Mouse (Mus musculus): ENCODE data around the gene Tgfbr3. TPM values are rescaled to one million over a fixed set of nuclear protein-coding genes. Genes with fewer than 3 reads are reported as not detected.

Gene Tgfbr3
- total RNA-seq, 2 experiments from 2014 or later, result 20.5 to 22.9 TPM

GRCm38 (mm10) chr5:107294041-107294440 lies 4.6 kb upstream of the Tgfbr3 start:
- no peak overlapping the region for H3K4me3 ChIP-seq
- no peak for TF ChIP-seq CTCF (IDR thresholded peaks at IDR 0.05)
- no peak for DNase-seq
- intact Hi-C loops (cut with DNase I), result no loop called here
- no peak overlapping the region for H3K27ac ChIP-seq

- intact Hi-C loops (cut with DNase I), result loop anchor here (2.0 to 10.0 kb wide), 3 partner anchors 123 to 299 kb away; no protein-coding TSS in a partner anchor
- Histone ChIP-seq H3K4me3 (peak overlapping the region; percentile 99), H3K27ac (peak overlapping the region; percentile 39; the same call in 1 of the 2 replicates)
- no peak for DNase-seq
- TF ChIP-seq CTCF (IDR thresholded peaks at IDR 0.05), result no peak
These were observed 557 bp upstream of the Tgfbr3 start for GRCm38 (mm10) chr5:107289986-107290385.

DNA sequence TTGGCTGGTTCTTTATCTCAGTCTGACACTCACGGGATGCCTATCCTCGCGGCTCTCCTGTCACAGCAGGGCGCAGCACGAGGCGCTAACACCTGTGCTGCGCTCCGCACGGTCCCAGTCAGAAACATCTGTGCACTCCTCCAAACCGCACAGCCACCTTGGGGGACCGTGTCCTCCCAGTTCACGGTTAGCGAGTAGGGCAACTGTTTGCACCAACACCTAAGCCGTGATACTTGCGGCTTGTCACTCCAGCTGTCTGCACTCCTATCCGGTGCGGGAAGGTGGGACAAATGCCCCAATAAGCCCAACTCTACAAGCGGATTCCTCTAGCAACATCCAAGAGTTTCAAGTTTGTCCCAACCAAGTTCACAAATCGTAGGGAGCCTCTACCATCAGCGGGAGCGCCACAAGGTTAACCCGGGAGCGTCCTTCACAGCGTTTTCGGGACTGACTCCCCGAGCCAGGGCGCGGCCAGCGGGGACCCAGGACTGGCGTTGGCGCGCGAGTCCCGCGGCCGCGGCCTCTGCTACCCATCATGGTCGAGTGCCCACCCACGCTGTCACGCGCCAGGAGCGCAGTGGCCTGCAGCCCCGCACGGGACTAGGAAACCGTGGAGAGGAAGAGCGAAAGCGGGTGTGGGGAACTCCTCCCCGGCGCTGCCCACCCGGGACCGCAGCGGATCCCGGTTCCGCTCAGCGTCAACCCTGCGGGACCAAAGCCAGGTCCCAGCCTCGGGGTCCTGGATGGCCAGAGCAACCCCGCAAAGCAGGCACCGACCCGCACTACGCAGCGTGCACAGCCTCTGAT lies 799 bp downstream of the Tgfbr3 start:
- TF ChIP-seq CTCF (IDR thresholded peaks at IDR 0.05), result no peak
- Histone ChIP-seq H3K4me3 (peak overlapping the region; percentile 99), H3K27ac (peak overlapping the region; percentile 92)
- intact Hi-C loops (cut with DNase I), result loop anchor here (2.0 to 10.0 kb wide), 3 partner anchors 121 to 298 kb away; no protein-coding TSS in a partner anchor
- peak; percentile 70 for DNase-seq

DNA sequence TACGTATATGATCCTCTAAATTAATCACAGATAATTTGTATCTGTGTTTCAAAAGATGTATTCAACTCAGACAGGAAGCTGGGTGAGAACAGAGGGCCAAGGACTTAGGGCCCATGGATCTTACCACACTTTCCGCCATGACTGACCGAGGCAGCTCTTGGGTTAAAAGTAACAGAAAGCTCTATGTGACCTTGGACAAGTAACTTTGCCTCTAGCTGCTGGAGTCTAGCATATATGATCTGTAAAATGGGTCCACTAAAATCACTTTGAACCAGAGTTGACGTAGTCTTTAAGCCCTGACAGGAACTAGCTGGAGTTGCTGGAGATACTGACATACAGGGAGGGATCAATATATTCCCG lies 1.5 kb downstream of the Tgfbr3 start:
- no peak for TF ChIP-seq CTCF (IDR thresholded peaks at IDR 0.05)
- Histone ChIP-seq H3K27ac (peak overlapping the region; percentile 92), H3K4me3 (peak overlapping the region; percentile 99)
- no peak for DNase-seq
- intact Hi-C loops (cut with DNase I), result loop anchor here (2.0 to 10.0 kb wide), 3 partner anchors 121 to 297 kb away; no protein-coding TSS in a partner anchor

DNA sequence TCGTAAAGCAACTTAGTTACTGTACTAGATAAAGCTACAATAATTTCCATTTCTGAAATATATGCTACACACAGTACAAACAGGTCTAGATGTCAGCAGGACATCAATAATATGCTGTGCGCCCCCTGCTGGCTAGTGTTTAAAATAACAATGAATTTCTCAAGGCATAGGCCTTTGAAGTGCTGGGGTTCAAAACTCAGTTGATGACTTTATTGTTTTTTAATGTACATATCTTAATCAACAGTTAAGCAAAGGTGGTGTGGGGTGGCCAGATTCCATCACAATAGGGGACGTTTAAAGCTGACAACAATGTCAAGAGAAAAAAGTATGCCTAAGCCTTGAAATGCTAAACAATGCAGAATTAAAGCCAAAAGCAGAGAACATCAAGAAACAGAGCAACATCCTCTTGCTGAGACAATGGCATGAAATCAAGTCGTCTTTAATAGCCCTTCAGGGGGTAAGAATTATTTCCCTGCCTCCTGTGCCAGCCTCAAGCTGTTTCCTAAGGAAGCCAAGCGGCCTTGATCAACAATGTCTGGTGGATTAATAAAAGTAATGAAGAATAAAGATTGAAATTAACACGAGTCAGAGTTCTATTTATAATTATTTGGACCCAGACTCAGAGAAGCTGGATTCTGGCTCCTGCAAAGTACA lies 2.0 kb downstream of the Tgfbr3 start:
- DNase-seq, result peak; percentile 77

GRCm38 (mm10) chr5:107285563-107285962 lies 3.9 kb downstream of the Tgfbr3 start:
- intact Hi-C loops (cut with DNase I), result loop anchor here (5.0 to 10.0 kb wide), 2 partner anchors 118 to 161 kb away; no protein-coding TSS in a partner anchor
- no peak for TF ChIP-seq CTCF (IDR thresholded peaks at IDR 0.05)
- DNase-seq, result no peak
- peak overlapping the region; percentile 92 for H3K27ac ChIP-seq
- H3K4me3 ChIP-seq, result peak overlapping the region; percentile 99

More for the DNA sequence above, 2.0 kb downstream of the Tgfbr3 start:
- TF ChIP-seq CTCF (IDR thresholded peaks at IDR 0.05), result peak; percentile 80
- intact Hi-C loops (cut with DNase I), result loop anchor here (5.0 to 10.0 kb wide), 2 partner anchors 120 to 163 kb away; no protein-coding TSS in a partner anchor
- H3K4me3 ChIP-seq, result peak overlapping the region; percentile 99
- peak overlapping the region; percentile 92 for H3K27ac ChIP-seq

DNA sequence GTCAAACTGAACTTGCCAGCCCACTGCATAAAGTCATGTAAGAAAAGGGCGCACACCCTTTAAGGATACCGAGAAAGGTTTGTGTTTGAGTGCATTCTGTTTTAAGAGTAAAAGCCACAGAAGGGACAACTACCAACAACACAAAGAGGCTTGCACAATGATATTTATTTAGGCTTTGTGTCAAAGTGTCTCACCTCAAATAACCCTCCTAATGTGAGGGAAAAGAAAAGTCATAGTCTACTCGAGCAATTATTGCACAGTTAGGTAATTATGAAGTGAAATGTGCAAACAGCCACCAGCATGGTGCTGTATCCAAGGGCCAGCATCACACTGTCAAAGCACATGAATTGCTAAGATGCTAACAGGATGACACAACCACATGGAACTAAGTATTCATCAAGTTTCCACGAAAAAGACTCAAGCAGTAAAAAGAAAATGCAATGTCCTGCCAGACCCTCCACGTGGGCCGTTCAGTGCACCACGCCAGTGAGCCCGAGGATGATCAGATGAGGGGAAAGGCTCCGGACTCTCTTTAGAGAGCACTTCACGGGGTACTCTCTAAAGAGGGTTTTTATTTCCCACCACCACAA lies 5.4 kb downstream of the Tgfbr3 start:
- TF ChIP-seq CTCF (IDR thresholded peaks at IDR 0.05), result no peak
- H3K4me3 ChIP-seq, result peak overlapping the region; percentile 29
- intact Hi-C loops (cut with DNase I), result loop anchor here (10.0 kb wide), 1 partner anchor 159 kb away; no protein-coding TSS in a partner anchor
- peak overlapping the region; percentile 62 for H3K27ac ChIP-seq
- DNase-seq, result peak; percentile 65

GRCm38 (mm10) chr5:107282561-107283307 lies 6.7 kb downstream of the Tgfbr3 start:
- DNase-seq, result no peak
- intact Hi-C loops (cut with DNase I), result loop anchor here (10.0 kb wide), 1 partner anchor 158 kb away; no protein-coding TSS in a partner anchor
- TF ChIP-seq CTCF (IDR thresholded peaks at IDR 0.05), result no peak
- Histone ChIP-seq H3K4me3 (peak overlapping the region; percentile 13), H3K27ac (peak overlapping the region; percentile 60; the same call in 1 of the 2 replicates)

- intact Hi-C loops (cut with DNase I), result no loop called here
- no peak for TF ChIP-seq CTCF (IDR thresholded peaks at IDR 0.05)
- H3K4me3 ChIP-seq, result no peak overlapping the region
- DNase-seq, result peak; percentile 36
- no peak overlapping the region for H3K27ac ChIP-seq
These were observed 10.2 kb downstream of the Tgfbr3 start for GRCm38 (mm10) chr5:107279263-107279662.

DNA sequence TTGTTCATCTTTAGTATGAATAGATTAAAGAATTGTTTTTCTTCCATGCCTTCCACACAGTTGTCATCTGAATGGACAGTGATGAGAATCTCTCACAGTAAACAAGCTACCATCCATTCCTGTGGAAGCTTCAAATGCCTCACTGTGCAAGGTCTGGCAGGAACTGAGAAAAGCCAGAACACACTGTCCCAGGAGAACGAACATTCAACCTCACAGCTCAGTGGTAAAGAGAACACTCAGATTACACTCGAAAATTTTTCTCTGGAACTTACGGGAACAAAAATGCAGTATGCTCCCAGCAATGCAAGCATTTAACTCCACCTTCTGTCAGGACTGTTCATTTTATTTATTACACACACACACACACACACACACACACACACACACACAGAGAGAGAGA lies 13.2 kb downstream of the Tgfbr3 start:
- TF ChIP-seq CTCF (IDR thresholded peaks at IDR 0.05), result no peak
- DNase-seq, result no peak
- intact Hi-C loops (cut with DNase I), result no loop called here
- no peak overlapping the region for H3K4me3 ChIP-seq
- peak overlapping the region; percentile 40 for H3K27ac ChIP-seq

- intact Hi-C loops (cut with DNase I), result no loop called here
- DNase-seq, result no peak
- Histone ChIP-seq H3K27ac (peak overlapping the region; percentile 29), H3K4me3 (no peak overlapping the region; the same call in 1 of the 2 replicates)
- no peak for TF ChIP-seq CTCF (IDR thresholded peaks at IDR 0.05)
These were observed 17.0 kb downstream of the Tgfbr3 start for GRCm38 (mm10) chr5:107272252-107273028.
